Mouse (Mus musculus) hindbrain, embryonic 10.5 days (tissue): ENCODE data around the gene Rprml. TPM values are rescaled to one million over a fixed set of nuclear protein-coding genes. Genes with fewer than 3 reads are reported as not detected.

Experiments used
- DNase-seq: peaks from one replicate; pipeline ENCODE4 v3.0.0-alpha.2; 2017; ENCODE audit warnings: low spot score
- H3K27ac ChIP-seq: fragments of 300-500 bp; sonication (generic); 2 replicates; pipeline ENCODE4 v1.5.1; 2016; ENCODE audit warnings: mild to moderate bottlenecking, moderate library complexity
- H3K27me3 ChIP-seq: fragments of 300-500 bp; sonication (generic); 2 replicates; pipeline ENCODE4 v1.6.1; 2016; ENCODE audit warnings: mild to moderate bottlenecking; ENCODE audit not compliant: poor library complexity, insufficient read depth, severe bottlenecking
- H3K36me3 ChIP-seq: fragments of 300-500 bp; sonication (generic); 2 replicates; pipeline ENCODE4 v1.6.1; 2016; ENCODE audit warnings: mild to moderate bottlenecking, moderate library complexity
- H3K4me1 ChIP-seq: fragments of 300-500 bp; sonication (generic); replicated peaks from 2 replicates; pipeline ENCODE4 v1.6.1; 2016; ENCODE audit warnings: mild to moderate bottlenecking
- H3K4me3 ChIP-seq: fragments of 300-500 bp; sonication (generic); 2 replicates; pipeline ENCODE4 v1.5.1; 2016; ENCODE audit warnings: mild to moderate bottlenecking, moderate library complexity
- H3K9me3 ChIP-seq: fragments of 300-500 bp; sonication (generic); 2 replicates; pipeline ENCODE4 v1.6.1; 2016; ENCODE audit warnings: mild to moderate bottlenecking, moderate library complexity
- WGBS: fragments of 180-500 bp; shearing (Covaris S2); methylation state at CpG from one replicate; pipeline ENCODE4 v1.1.7; 2016; 5-methylcytosine and 5-hydroxymethylcytosine counted together
- polyA plus RNA-seq: library from polyadenylated mRNA; unstranded; fragments of >200 nt; fragmentation: Nextera tagmentation; extraction: Ambion mirVana; gene quantifications from 2 replicates; pipeline ENCODE4 v1.2.1, GENCODE M21; 2016

Rprml gene
- polyA plus RNA-seq, 1 experiment from 2014 or later, result not detected

- H3K27ac ChIP-seq, result peak overlapping the region; percentile 99
- no peaks in the 10 kb centered on the region for H3K9me3 ChIP-seq
- peak overlapping the region; percentile 64 for H3K4me3 ChIP-seq
- 72% methylated on average over 2 of the region's 2 CpGs for WGBS
- no peaks in the 10 kb centered on the region for H3K27me3 ChIP-seq
- H3K4me1 ChIP-seq, result peaks cover 18% of the 10 kb centered on the region
- DNase-seq, result no peak
- H3K36me3 ChIP-seq, result peaks cover 9% of the 10 kb centered on the region
Measured at GRCm38 (mm10) chr11:103698226-103698625, 48.9 kb downstream of the Rprml start.

Other genes starting within 250 kb of the Rprml start
- 9.4 and 11.6 TPM in 2 replicates for gene Plekhm1, start 236.9 kb upstream of the Rprml start, polyA plus RNA-seq
- not detected in 2 replicates for gene Lrrc37a, start 145.0 kb upstream of the Rprml start, polyA plus RNA-seq
- gene Gm884, start 28.4 kb upstream of the Rprml start, polyA plus RNA-seq, result not detected in 2 replicates
- not detected in 2 replicates for gene Lyzl6, start 10.7 kb upstream of the Rprml start, polyA plus RNA-seq
- gene Gosr2, start 48.3 kb downstream of the Rprml start, polyA plus RNA-seq, result 90.0 and 94.5 TPM in 2 replicates
- gene Wnt9b, start 100.3 kb downstream of the Rprml start, polyA plus RNA-seq, result 0.60 and 1.0 TPM in 2 replicates
- gene Wnt3, start 124.6 kb downstream of the Rprml start, polyA plus RNA-seq, result 11.2 and 12.3 TPM in 2 replicates